Mouse (Mus musculus): ENCODE measurements around the gene Dapk2. TPM values are rescaled to one million over a fixed set of nuclear protein-coding genes. Genes with fewer than 3 reads are reported as not detected.
A peak's percentile ranks its signal among the peaks of the same experiment; 100 is the strongest.

Gene Dapk2
- total RNA-seq, 2 experiments from 2014 or later: 0.83 to 0.84 TPM

DNA sequence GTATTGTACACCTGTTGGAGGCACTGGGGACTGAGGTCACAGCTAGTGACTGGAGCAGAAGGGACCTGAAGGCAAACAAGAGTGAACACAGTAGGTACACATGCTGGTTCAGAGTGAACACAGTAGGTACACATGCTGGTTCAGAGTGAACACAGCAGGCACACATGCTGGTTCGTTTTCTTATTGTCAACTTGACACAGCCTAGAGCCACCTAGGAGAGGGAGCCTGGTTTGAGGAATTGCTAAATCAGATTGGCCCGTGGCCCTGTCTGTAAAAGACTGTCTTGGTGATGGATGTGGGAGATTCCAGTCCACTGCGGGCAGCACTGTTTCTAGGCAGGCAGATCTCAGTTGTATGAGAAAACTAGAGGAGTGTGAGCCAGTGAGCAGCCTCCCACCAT lies 25.0 kb downstream of the Dapk2 start:
- no peak for ATAC-seq (replicated peaks; ENCODE audit: poor library complexity)

DNA sequence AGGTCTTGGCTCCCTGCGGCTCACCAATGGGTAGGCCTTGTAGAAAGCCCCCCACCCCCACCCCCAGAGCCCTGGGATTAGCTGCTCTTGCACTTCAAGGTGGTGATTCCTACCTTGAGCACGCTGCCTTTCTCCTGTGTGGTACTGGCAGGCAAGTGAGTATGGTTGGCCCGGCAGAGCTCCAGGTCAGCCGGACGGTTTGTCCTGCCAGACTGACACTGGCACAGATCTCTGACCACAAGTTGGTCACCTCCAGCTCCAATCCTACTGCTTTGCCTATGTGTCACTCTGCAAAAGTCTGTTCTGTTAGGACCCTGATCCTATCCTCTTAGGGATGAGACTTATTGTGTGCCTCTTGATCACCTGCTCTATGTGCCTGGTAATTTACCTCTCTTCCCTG lies 26.5 kb downstream of the Dapk2 start:
- ATAC-seq (replicated peaks; ENCODE audit: poor library complexity): no peak

DNA sequence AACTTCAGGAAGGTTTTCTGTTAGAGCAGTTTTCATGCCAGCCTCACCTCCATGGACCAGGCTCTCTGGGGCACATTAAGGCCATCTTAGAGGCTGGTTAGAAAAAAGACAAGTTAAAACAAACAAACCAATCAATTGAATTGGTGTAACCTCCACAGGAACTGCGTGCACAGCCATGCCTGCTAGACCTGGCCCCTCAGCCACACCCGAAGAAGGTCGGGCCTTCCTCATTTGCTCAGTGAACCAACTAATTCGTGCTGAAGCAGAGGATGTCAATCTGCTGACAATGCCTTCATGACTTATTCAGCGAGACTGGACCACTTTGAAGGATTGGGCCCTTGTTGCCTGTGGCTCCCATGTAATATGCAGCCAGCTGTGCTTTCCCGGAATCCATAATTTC lies 28.4 kb downstream of the Dapk2 start:
- ATAC-seq (replicated peaks; ENCODE audit: poor library complexity): no peak

DNA sequence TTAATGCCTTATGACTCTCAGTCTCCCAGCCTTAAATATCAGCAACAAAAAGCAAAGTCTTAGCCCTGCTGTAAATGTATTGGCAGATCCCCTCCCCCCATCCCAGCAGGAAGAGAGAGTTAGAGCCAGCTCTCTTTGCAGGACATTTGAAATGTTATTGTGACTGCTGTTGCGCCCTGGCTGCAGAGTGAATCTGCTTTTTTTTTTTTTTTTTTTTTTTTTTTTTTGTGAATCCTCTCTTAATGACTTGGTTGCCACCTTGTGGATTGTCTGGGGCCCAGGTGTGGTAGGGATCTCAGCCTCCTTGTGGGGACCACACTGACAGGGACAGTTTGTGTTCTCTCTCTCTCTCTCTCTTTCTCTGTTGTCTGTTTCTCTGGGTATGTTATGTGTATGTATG lies 31.0 kb downstream of the Dapk2 start:
- no peak for ATAC-seq (replicated peaks; ENCODE audit: poor library complexity)

DNA sequence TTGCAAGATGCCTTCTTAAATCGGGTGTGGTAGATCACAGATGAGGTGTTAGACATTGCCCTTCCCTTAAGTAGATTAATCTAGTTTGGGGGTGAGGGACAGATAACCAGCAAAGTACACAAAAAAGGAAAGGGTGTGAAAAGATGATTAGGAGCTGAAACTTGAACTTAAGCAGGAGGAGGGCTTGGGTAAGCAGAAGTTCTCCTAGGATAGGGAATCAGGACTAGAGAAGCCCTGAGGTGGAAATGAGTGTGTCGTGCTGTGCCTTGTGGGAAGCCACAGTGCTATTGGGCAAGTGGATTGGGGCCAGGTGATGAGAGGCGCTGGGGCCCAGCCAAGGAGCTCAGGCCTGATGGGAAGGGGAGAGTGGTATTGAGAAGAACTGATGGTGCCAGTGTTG lies 36.0 kb downstream of the Dapk2 start:
- peak; percentile 95 for ATAC-seq (replicated peaks; ENCODE audit: poor library complexity)

DNA sequence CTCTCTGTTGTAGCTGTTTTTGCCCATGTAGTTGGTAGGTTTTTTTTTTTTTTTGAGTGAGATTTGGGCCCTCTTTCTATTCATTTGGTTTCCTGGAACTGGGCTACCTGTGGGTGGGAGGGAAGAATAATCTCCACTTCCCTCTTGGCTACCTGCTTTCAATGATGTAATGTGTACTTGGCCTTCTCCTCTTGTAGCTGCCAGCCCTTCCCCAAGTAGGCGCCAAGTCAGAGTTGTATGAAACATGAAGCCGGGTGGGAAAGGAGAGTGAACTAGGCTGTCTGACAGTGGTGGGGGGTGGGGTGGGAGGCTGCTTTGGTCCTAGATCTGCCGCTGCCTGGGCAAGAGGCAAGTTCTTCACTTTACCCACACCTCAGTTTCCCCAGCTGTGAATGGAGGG lies 38.5 kb downstream of the Dapk2 start:
- no peak for ATAC-seq (replicated peaks; ENCODE audit: poor library complexity)

DNA sequence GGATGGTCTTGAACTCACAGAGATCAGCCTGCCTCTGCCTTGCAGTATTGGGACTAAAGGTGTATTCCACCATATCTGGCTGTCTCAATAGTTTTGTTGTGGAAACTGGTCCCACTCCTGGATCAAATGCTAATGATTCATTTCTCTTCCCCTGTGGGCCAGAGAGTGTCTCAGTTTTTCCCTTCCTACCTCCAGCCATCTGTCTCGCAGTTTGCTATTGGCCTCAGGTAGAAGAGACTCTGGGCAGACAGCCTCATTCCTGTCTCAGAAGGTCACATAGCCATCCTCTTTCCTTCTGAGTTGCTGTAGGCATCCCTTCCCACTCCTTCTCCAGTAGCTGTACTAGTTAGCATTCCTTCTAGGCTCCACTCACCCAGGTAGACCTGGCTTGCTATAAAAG lies 40.5 kb downstream of the Dapk2 start:
- ATAC-seq (replicated peaks; ENCODE audit: poor library complexity): no peak

DNA sequence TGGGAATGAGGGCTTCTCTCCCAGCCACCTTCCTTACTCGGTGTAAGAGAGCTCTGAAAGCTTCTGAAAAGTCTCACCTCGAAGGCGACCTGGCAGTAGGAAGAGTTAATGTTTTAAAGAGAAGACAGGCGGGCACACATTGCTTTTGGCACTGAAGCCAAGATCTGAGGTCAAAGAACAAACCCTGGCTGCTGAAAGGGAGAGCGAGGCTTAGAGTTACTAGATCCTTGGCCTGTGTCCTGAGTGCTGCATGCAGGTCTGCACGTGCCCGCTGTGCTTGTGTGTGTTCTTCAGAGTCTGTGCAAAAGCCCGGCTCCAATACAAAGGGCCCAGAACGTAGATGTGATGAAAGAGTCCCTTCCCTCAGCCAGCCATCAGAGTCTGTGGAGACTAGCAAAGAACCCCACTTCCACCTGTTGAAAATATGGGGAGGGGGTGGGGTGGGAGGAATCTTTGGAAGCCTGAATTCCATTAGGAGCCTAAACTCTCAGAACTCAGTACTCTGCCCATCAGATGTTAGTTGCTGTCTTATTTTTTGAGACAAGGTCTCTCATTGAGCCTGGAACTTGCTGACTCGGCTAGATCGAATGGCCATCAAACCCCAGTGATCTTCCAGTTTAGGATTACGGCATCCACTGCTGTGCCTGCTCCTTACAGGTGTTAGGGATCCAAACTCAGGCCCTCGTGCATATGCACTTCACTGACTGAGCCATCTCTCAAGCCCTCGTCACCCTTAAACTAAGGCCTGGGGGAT lies 41.8 kb downstream of the Dapk2 start:
- ATAC-seq (replicated peaks; ENCODE audit: poor library complexity): no peak

DNA sequence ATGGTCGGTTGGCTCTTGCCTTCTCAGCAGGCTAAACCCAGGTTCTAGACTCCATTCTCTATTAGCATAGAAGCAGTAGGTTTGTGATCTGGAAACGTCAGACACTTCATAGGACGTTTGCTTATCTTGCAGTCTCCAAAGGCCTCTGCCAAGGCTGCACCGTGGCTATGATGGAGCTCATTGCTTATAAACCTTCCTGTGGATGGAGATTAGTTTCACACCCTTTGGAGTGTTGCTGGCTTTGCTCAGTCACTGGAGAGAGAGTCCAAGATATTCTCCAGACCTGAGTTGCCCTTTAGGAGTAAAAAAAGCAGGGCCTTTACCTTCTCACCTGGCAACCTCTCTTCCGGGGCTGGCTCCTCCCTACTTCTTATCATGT lies 42.4 kb downstream of the Dapk2 start:
- peak; percentile 67 for ATAC-seq (replicated peaks; ENCODE audit: poor library complexity)

DNA sequence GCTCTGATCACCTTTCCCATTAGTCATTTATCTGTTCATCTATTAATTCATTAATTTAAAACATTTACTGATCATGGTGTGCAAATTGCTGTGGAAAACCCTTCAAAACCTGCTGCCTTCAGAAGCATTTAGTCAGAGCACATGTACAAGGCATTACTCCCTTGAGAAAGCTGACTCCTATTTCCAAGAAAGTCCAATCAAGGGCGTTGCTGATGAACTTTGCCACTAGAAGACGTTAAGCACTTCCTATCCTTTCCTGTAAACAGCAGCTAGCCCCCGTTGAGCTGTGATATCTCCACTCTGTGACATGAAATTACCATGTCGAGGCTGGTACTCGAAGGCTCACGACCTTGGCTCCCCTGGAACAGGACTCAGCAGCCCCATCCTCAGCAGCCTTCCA lies 43.6 kb downstream of the Dapk2 start:
- no peak for ATAC-seq (replicated peaks; ENCODE audit: poor library complexity)

DNA sequence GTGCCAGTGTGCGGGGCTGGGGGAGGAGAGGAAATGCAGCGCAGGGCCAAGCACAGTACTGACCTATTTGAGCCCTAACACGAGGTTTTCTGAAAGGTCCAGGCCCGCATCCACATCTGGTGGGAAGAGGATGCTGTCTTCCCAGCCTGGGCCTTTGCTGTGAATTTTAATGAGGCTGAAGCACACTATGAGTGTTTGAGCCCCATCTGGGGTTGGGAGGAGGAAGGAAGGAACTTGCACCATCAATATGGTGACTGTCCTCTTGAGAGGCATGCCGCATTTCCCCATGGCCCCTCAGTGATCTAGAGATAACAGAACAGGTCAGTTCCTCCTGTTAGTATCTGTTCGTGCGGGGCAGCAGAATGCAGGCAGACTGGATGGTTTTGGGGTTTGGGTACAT lies 44.4 kb downstream of the Dapk2 start:
- ATAC-seq (replicated peaks; ENCODE audit: poor library complexity): peak; percentile 85

DNA sequence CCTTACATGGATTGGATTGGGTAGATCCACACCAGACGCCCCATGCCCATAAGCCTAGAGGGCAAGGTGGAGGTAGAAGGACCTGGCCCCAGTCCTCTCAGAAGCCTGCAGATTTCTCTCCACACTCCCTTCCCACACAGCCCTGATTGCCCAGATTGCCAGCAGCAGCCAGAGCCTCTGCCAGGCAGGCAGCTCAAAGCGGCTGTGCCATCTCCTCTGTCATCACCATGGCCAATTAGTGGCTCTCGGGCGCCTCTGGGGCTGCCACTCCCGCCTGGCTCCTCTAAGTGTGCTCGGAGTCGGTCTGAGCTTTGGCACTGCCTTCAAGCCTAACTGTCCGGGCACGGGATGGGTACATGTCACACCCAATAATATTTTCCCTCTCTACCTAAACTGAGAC lies 47.7 kb downstream of the Dapk2 start:
- no peak for ATAC-seq (replicated peaks; ENCODE audit: poor library complexity)

DNA sequence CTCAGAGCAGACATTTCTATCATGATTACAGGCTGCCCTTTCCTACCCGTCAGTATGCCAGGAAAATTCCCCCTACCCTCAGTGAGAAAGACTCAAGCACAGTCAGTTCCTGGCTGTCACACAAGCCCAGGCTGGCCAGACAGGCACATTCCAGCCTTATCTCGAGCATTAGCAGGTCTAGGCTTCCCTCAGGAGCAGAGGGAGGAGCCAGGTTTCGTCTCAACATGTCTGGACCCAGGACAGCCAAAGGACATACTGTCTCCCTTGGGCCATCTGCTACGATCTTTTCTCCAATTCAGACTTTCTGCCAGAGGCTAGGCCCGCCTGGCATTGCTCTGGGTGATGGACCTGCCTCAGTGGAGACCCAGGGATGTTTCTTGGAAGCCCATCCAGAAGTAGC lies 48.8 kb downstream of the Dapk2 start:
- no peak for ATAC-seq (replicated peaks; ENCODE audit: poor library complexity)

DNA sequence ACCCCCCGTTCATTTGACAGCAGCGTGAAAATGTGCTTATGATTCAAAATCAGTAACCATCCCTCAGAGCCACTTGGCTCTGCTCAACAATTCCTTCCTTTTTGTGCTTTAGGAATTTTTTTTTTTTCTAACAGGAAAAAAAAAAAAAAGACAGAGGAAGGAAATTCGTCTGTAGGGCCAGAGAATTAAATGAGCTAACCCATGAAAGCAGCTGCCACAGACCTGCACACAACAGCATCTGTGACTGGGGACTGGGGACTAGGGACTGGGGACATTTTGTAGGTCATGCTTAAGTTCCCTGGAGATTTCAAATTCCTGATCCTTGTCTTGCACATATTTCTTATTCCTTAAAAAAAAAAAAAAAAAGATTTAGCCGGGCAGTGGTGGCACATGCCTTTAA lies 53.4 kb downstream of the Dapk2 start:
- no peak for ATAC-seq (replicated peaks; ENCODE audit: poor library complexity)

DNA sequence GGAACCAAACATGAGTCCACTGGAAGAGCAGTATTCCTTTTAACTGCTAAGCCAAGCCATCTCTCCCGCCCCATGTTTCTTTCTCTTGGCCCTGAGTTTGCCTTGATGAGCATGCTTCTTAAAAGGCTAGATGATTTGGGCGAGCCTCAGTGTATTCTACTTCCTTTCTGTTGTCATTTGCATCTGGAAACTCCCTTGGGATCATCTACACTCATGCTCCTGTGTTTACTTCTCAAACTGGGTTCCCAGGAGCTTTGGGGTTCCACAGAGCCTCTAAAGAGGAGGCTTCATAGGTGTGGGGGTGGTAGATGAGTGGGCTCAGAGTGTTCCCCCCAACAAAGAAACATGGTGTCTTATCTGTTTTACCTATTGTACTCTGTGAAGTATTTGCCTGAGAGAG lies 54.1 kb downstream of the Dapk2 start:
- no peak for ATAC-seq (replicated peaks; ENCODE audit: poor library complexity)

DNA sequence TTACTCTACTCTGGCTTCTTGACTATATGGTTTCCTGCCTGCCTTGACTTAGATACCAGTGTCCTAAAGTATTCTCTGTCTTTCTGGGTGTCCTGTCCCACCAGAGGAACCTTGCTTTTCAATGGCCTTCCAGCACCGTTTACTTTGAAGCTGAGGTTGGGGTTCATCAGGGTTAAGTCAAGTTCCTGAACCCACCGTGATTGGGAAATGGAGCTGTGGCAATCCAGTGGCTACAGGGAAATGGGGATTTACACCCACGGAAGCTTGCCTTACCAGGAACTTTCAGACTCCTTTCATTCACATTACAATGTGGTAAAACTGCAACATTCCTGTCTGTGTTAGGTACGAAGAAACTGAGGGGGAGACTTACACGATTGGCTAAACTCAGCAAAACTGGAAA lies 54.8 kb downstream of the Dapk2 start:
- peak; percentile 23; the same call in 1 of the 2 replicates for ATAC-seq (replicated peaks; ENCODE audit: poor library complexity)

DNA sequence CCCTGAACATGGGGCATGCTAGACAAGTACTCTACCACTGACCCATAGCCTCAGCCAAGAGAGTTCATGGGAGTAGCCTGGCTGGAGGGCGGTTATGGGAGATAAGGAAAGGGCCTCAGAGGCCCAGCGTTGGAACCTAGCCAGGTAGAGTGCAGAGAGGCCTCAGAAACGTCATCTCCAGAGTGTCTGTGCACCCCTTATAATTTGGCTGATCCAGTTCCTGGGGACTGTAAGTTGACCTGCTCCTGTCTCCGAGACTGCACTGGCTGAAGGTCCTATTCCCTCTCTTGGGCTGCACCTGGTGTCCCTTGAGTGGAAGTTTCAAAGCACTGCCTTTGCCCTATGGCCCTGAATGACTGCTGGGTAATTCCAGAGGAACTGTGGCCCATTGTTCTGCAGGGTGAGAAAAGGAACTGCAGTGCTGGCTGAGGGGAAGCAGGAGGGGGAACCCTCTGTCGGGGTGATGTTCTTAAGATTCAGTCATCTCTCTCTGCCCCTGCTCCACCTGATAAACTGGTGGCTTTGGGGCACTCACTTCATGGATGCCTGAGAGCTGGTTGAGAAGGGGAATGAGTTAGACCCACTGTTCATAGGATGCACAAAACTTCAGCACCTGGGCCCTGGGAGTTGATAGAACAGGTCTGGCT lies 55.5 kb downstream of the Dapk2 start:
- peak; percentile 83 for ATAC-seq (replicated peaks; ENCODE audit: poor library complexity)

DNA sequence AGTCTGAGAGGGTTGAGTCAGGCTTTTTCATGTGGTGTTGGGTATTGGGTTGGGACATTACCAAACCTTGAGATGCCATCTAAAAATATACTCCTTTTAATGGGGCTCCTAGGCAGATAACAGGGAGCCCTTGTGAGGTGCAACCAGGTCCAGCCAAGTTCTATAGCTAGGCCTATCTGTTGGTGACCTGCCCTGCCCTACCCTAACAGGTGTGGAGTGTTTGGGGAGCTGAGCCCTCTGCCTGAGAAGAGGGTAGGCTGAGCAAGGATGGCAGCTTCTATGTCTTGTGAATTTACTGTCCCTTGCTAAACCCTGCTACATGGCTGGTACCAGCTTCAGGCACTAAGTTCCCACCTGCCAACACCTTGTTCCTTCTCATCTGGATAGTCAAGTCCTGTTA lies 57.5 kb downstream of the Dapk2 start:
- no peak for ATAC-seq (replicated peaks; ENCODE audit: poor library complexity)

DNA sequence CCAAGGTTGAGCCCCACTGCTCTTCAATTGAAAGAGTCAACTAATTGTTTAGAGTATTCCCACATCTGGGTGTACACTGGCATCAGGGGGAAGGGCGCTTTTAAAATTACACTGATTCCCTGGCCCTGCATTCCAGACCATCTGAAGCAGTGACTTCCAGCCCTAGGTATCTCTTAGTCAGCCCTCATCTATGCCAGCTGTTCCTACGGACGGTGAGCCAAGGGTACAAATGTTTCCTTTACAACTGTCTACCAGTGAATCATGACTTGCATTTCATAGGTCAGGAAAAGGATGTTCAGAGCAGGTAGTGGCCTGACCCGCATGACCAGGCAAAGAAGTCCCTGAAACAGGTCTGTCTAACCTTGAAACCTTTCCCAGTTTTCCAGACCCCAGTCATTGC lies 59.9 kb downstream of the Dapk2 start:
- ATAC-seq (replicated peaks; ENCODE audit: poor library complexity): no peak

DNA sequence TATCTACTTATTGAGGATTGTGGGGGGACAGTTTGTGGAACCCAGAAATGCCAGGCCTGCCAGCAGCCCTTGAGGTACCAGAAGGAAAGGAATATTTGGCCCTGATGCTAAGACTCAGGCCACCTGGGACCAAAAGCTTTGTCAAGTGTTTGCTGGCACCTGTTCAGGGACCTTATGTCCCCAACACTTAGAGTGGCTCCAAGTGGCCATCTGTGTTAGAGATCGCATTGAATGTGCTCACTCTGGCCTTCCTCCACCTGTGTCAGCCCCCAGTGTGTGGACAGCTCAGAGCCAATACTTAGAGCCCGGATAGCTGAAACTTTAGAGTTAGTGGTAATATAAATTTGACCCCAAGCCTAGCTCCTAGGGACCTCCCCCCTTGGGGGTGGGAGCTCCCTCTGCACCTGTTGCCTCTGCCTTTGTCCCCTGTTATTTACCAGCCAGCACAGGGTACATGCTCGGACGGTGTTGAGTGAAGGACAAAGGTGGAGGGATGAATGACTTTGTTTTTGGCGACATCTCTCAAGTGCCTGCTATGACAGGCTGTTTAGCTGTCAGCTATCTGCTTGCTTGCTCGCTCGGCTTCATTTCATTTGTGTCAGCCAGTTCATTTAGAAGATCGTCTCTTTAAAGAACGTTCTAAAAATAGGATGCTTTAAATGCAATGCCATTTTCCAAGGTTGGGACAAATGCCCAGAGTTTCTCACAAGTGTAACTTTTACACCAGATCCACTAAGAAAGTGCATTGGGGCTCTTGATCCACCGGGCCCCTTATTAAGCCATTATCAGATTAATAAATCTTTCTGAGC lies 61.1 kb downstream of the Dapk2 start:
- no peak for ATAC-seq (replicated peaks; ENCODE audit: poor library complexity)

DNA sequence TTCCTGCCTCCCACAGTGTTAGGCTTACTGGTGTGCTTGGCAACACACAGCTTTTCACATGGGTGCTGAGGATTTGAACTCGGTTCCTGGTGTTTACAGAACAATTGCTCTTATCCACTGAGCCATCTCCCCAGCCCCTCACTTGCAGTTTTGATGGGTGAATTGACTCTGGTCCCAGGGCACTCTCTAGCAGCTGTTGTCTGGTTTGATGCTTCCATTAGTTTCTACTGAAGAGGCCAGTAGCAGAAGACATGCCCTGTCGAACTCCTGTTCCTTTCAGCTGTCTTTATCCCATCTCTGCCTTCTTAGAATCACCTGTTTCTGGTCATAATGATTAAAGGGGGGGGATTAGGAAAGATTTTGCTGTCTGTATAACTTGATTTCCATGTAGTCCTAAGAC lies 65.8 kb downstream of the Dapk2 start:
- ATAC-seq (replicated peaks; ENCODE audit: poor library complexity): no peak

Measured in megakaryocyte progenitor cell, adult 5-6 weeks (primary cell).